Mouse (Mus musculus) lung, embryonic 14.5 days (tissue): ENCODE measurements at regions not wholly inside any gene's neighbourhood (a gene's known extent, or its start where the extent isn't known, plus 50 kb on each side); places are given as distances from the start of the nearest gene placed in this dataset.

Source experiments
- ATAC-seq: fragments of 200-750 bp; cut with Nextera tagmentation; 2 replicates; pipeline ENCODE4 v1.8.0; 2017; ENCODE audit warnings: mild to moderate bottlenecking, moderate TSS enrichment, moderate library complexity; ENCODE audit not compliant: insufficient read depth
- DNase-seq: peaks from one replicate; pipeline ENCODE4 v3.0.0-alpha.2; 2015
- H3K27ac ChIP-seq: fragments of 300-500 bp; sonication (generic); 2 replicates; pipeline ENCODE4 v1.5.1; 2014; ENCODE audit warnings: low read depth, mild to moderate bottlenecking, moderate library complexity
- H3K27me3 ChIP-seq: fragments of 300-500 bp; sonication (generic); 2 replicates; pipeline ENCODE4 v1.6.1; 2014; ENCODE audit warnings: low read length, control low read depth; ENCODE audit not compliant: insufficient read depth
- H3K36me3 ChIP-seq: fragments of 300-500 bp; sonication (generic); 2 replicates; pipeline ENCODE4 v1.6.1; 2014; ENCODE audit warnings: control low read depth; ENCODE audit not compliant: insufficient read depth
- H3K4me1 ChIP-seq: fragments of 300-500 bp; sonication (generic); 2 replicates; pipeline ENCODE4 v1.6.1; 2014; ENCODE audit warnings: antibody characterized with exemption, control low read depth; ENCODE audit not compliant: insufficient read depth
- H3K4me2 ChIP-seq: fragments of 300-500 bp; sonication (generic); 2 replicates; pipeline ENCODE4 v1.6.1; 2014; ENCODE audit warnings: mild to moderate bottlenecking
- H3K4me3 ChIP-seq: fragments of 300-500 bp; sonication (generic); 2 replicates; pipeline ENCODE4 v1.5.1; 2014; ENCODE audit warnings: low read depth, low read length
- H3K9ac ChIP-seq: fragments of 300-500 bp; sonication (generic); 2 replicates; pipeline ENCODE4 v1.6.1; 2014
- H3K9me3 ChIP-seq: fragments of 300-500 bp; sonication (generic); 2 replicates; pipeline ENCODE4 v1.6.1; 2016; ENCODE audit warnings: low read depth, low read length, control low read depth
- CTCF ChIP-seq: IDR thresholded peaks from 2 replicates; pipeline ENCODE4 v1.5.1; 2016; ENCODE audit warnings: antibody characterized with exemption, low read depth
- WGBS: fragments of 180-500 bp; shearing (Covaris S2); extraction: QIAGEN DNeasy Blood & Tissue Kit; methylation state at CpG from one replicate; pipeline ENCODE4 v1.1.7; 2014; 5-methylcytosine and 5-hydroxymethylcytosine counted together

GRCm38 (mm10) chr13:112152614-112153550 is 135.4 kb upstream of the Ankrd55 start:
- peak overlapping the region; percentile 82 for H3K27ac ChIP-seq
- peak; percentile 54 for DNase-seq
- peak overlapping the region; percentile 16 for H3K9ac ChIP-seq
- 9% methylated on average over 27 of the region's 27 CpGs for WGBS
- no peak for TF ChIP-seq CTCF
- H3K27me3 ChIP-seq = no peaks in the 10 kb centered on the region
- H3K4me1 ChIP-seq = peaks cover 13% of the 10 kb centered on the region
- peak overlapping the region; percentile 48 for H3K4me2 ChIP-seq
- no peak overlapping the region for H3K4me3 ChIP-seq
- H3K9me3 ChIP-seq = no peaks in the 10 kb centered on the region
- ATAC-seq = peak; percentile 76
- H3K36me3 ChIP-seq = no peaks in the 10 kb centered on the region

- Histone ChIP-seq H3K27me3 (no peaks in the 10 kb centered on the region), H3K36me3 (no peaks in the 10 kb centered on the region), H3K27ac (peak overlapping the region; percentile 82), H3K9ac (no peak overlapping the region), H3K4me1 (peaks cover 13% of the 10 kb centered on the region), H3K4me3 (no peak overlapping the region), H3K4me2 (peak overlapping the region; percentile 48), H3K9me3 (no peaks in the 10 kb centered on the region)
- no peak for TF ChIP-seq CTCF
- DNase-seq (peak; percentile 80), ATAC-seq (peak; percentile 66; the same call in 1 of the 2 replicates)
- WGBS = 10% methylated on average over 4 of the region's 4 CpGs
Measured at GRCm38 (mm10) chr13:112153681-112154127, 134.5 kb upstream of the Ankrd55 start.

GRCm38 (mm10) chr13:112159430-112160172 is 128.7 kb upstream of the Ankrd55 start:
- no peak for DNase-seq
- Histone ChIP-seq H3K36me3 (no peaks in the 10 kb centered on the region), H3K4me3 (no peak overlapping the region), H3K27ac (0 out of 2 replicates have a peak overlapping the region, but pooled peaks have one; percentile 65), H3K9me3 (no peaks in the 10 kb centered on the region), H3K9ac (no peak overlapping the region), H3K4me2 (no peak overlapping the region), H3K4me1 (peaks cover 3% of the 10 kb centered on the region; the same call in 1 of the 2 replicates), H3K27me3 (no peaks in the 10 kb centered on the region)
- TF ChIP-seq CTCF = no peak
- ATAC-seq = no peak
- WGBS = 71% methylated on average over 9 of the region's 9 CpGs

GRCm38 (mm10) chr13:112160173-112160641 is 128.0 kb upstream of the Ankrd55 start:
- 66% methylated on average over 2 of the region's 2 CpGs for WGBS
- H3K27ac ChIP-seq = peak overlapping the region; percentile 65; the same call in 1 of the 2 replicates

GRCm38 (mm10) chr13:112160726-112161125 is 127.5 kb upstream of the Ankrd55 start:
- no peak overlapping the region; the same call in 1 of the 2 replicates for H3K27ac ChIP-seq

More at GRCm38 (mm10) chr13:112160173-112160641, 128.0 kb upstream of the Ankrd55 start:
- H3K4me2 ChIP-seq = no peak overlapping the region
- H3K27me3 ChIP-seq = no peaks in the 10 kb centered on the region
- H3K9me3 ChIP-seq = no peaks in the 10 kb centered on the region
- ATAC-seq (peak; percentile 47; the same call in 1 of the 2 replicates), DNase-seq (no peak)
- peaks cover 3% of the 10 kb centered on the region; the same call in 1 of the 2 replicates for H3K4me1 ChIP-seq
- H3K9ac ChIP-seq = no peak overlapping the region; the same call in 1 of the 2 replicates
- TF ChIP-seq CTCF = no peak
- H3K36me3 ChIP-seq = no peaks in the 10 kb centered on the region
- H3K4me3 ChIP-seq = no peak overlapping the region

GRCm38 (mm10) chr13:112161886-112162285 is 126.4 kb upstream of the Ankrd55 start:
- H3K9ac ChIP-seq = no peak overlapping the region
- no peaks in the 10 kb centered on the region for H3K36me3 ChIP-seq
- H3K9me3 ChIP-seq = no peaks in the 10 kb centered on the region
- H3K4me2 ChIP-seq = no peak overlapping the region
- DNase-seq (no peak), ATAC-seq (no peak)
- no peaks in the 10 kb centered on the region for H3K27me3 ChIP-seq
- H3K27ac ChIP-seq = no peak overlapping the region
- no peak overlapping the region for H3K4me3 ChIP-seq
- WGBS = 76% methylated on average over 2 of the region's 2 CpGs
- peaks cover 3% of the 10 kb centered on the region; the same call in 1 of the 2 replicates for H3K4me1 ChIP-seq
- TF ChIP-seq CTCF = no peak

More at GRCm38 (mm10) chr13:112160726-112161125, 127.5 kb upstream of the Ankrd55 start:
- WGBS = 80% methylated on average over 2 of the region's 2 CpGs
- Histone ChIP-seq H3K9me3 (no peaks in the 10 kb centered on the region), H3K27me3 (no peaks in the 10 kb centered on the region), H3K4me3 (no peak overlapping the region), H3K36me3 (no peaks in the 10 kb centered on the region), H3K4me2 (no peak overlapping the region), H3K4me1 (peaks cover 3% of the 10 kb centered on the region; the same call in 1 of the 2 replicates), H3K9ac (no peak overlapping the region)
- ATAC-seq (no peak), DNase-seq (no peak)
- TF ChIP-seq CTCF = no peak
